Mouse (Mus musculus): ENCODE results near the gene Mep1a. TPM values are rescaled to one million over a fixed set of nuclear protein-coding genes. Genes with fewer than 3 reads are reported as not detected.
"Not testable (repeated sequence)": the region's sequence is repeated elsewhere in the genome, so short reads cannot be mapped to it uniquely, and the experiment has no call there.

Gene Mep1a
- not detected for polyA plus RNA-seq (2017; shearing (Covaris generic))

DNA sequence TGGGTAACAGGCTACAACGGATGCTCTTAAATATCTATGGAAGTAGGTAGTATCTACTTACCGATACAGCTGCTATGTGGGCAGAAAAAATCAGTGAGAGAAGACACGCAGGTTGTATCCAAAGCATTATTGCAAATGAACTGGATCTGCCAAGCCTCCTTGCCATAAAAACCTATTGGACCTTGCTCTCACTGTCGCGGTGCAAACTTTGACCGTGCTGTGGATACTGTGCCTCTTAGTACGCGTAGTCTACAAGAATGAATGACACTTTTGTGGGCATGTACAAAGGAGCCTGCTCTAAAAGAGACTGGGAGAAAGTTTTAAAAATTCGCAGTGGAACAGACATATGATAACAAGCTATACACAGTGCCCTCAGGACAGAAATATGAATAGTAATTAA, at the start of gene Mep1a:
TSS of gene Mep1a (minus strand) at position 221 of the 400 bp plus-strand sequence.
- ATAC-seq = no peak

DNA sequence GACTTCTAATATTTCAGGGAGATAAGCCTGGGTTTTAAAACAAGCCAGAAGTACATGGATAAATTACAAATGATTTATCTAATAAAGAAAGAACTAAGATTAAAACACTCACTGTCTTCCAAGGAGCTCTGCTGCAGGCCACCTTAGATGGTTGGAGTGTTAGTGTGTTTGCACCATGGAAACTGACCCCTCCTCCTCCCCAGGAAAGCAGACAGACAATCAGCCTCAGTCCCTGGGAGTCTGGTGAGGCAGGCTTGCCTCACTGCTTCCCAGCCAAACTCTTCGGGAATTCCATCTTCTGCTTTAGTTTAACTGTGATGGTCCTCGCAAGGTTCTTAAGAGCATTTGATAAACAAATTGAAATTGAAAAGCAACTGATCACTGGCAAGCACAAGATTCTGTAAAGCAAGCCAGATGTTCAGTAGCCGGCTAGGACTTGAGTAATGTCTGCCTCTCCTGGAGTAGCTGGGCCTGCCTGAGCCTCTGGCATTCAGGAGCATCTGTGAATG, 48.6 kb upstream of the Mep1a start:
- no peak for ATAC-seq

DNA sequence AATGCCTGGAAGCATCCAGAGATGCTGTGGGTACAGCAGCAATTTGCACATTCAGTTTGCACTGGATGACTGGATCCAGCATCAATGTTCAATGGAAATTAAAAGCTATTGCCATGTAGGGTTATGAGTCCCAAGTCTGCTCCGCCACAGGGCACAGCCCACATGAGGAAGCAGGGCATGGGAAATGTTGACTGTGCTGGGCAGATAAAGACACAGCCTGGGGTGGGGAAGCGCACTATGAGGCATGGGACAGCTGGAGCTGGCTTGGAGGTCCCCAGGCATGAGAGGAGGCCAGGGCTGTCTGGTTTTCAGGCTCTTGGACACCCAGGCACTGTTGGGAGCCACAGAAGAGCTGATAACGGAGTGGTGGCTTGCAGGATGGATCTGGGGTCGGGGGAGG, 41.4 kb upstream of the Mep1a start:
- no peak for ATAC-seq

DNA sequence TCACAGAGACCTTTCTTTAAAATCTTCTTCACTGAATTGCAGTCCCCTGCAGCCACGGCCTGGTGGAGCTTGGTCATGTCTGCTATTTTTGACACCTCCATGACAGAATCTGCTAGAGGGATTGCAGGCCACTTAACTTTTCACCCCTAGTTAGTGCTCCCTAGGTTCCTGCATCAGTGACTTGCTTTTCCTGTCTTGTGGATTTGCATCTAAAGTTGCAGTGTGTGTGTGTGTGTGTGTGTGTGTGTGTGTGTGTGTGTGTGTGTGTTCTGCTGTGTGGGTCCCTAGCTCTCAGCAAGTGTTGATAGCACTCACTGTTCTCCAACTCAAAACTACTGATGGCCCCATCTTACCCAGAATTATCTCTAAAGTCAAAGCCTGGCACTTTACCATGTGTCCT, 40.9 kb upstream of the Mep1a start, which contains the start of gene Ankrd66:
TSS of gene Ankrd66 (minus strand) at position 101 of the 400 bp plus-strand sequence.
- ATAC-seq = no peak

DNA sequence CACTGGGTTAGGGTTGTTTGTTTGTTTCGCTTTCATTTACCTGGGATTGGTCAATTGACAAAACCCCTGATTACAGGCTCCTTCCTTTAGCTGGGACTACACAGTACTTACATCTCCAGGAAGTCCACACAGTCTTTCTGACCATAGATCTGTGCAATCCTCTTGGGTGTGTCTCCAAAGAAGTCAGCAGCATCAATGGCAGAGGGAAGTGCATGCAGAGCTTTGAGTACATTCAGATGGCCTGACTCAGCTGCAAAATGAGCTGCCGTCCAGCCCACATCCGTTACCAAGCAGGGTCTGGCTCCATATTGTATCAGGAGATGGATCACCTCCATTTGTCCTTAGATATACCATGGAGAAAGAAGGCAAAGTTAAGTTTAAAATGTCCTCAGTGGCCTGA, 36.2 kb upstream of the Mep1a start:
- no peak for ATAC-seq

DNA sequence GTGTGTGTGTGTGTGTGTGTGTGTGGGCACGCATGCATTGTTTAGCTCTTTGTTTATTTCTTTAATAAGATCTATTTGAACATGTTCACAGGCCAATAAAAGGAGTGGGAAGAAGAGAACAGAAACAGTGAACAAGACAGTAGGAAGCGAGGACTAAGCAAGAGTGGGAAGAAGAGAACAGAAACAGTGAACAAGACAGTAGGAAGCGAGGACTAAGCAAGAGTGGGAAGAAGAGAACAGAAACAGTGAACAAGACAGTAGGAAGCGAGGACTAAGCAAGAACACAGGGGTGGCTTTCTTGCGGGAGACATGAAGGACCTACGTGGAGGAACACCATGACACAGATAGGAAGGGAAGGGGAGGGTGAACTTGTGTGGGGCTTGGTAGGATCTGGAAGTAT, 34.2 kb upstream of the Mep1a start:
- ATAC-seq = not testable (repeated sequence)

DNA sequence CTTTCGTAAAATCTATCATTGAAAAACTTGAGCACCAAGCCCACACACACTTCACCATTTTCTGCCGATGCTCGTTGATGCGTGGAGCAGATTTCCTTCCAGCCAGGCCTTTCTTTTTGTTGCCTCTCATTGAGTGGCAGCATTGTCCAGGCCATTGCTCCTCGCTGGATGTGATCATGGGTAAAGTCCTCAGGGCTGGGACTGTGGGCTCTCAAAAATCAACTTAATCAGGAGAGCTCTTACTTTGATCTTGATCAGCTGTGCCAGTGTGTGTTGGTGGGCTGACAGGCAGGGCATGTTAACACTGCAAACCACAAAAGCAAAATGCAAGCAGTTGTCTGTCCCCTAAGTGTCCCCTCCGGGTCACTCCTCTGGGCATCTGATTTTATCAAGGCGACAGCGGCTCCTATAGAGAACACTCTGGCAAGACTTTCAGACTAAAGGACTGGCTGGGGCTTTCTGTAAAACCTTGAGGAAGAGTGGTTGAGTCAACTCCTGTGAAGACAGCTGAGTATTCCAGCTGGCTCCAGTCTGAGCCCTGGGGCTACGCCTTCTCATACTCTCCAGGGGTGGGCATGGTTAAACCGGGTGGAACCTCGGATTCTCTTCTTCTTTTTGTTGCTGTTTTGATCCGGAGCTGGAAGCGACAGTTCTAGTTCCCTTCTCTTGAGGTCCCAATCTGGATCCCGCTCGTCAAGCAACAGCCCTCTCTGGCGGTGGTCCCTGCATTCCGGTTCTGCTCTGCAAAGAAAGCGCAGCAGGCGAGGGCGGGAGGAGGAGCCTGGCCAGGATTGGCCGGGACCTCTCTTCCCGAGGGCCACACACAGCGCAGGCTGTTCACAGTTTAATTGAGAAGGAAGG, 32.0 kb upstream of the Mep1a start:
- no peak for ATAC-seq

DNA sequence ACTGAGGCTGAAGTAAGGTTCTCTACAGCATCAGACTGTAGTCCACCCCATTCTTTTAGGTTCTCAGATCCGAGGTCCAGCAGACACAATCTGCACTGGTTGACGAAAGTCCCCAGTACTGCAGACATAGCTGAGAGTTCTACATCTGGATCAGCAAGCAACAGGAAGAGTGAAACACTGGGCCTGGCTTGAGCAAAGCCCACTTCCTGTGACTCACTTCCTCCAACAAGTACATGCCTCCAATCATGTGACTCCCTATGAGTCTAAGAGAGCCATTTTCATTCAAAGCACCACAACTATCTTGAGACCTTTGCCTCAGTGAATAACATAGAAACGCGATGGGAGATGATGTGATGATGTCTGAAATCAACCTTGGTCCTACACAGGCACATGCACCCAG, 28.6 kb upstream of the Mep1a start:
- ATAC-seq = no peak

DNA sequence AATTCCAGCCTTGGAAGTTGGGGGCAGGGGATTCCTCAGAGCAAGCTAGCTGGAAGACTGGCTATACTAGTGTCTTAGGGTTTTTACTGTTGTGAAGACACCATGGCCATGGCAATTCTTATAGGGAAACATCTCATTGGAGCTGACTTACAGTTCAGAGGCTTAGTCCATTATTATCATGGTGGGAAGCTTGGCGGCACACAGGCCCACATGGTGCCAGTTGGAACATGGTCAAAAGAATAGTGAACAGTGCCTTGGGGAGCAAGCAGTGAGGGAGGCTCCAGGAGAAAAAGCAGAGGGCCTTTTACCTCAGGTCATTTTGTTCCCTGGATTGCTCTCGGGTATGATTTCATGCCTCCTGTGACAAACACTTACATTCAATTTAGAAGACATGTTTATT, 27.9 kb upstream of the Mep1a start:
- ATAC-seq = no peak

DNA sequence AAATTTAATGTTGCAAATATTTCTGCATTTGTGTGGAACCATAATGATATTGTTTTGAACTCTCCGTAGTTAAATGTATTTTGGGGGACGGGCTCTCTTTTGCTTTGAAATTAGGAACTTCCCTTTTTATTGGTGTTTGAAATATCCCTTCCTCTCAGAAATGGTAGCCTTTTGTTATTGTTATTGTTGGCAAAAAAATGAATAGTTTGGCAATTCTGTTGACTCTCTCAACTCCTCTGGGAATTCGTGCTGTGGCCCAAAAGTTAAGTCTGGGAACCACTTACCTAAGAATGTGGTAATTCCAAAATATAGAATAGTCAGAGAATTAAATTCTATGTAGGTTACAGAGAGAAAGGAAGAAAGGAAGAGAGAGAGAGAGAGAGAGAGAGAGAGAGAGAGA, 17.6 kb upstream of the Mep1a start:
- ATAC-seq = no peak

DNA sequence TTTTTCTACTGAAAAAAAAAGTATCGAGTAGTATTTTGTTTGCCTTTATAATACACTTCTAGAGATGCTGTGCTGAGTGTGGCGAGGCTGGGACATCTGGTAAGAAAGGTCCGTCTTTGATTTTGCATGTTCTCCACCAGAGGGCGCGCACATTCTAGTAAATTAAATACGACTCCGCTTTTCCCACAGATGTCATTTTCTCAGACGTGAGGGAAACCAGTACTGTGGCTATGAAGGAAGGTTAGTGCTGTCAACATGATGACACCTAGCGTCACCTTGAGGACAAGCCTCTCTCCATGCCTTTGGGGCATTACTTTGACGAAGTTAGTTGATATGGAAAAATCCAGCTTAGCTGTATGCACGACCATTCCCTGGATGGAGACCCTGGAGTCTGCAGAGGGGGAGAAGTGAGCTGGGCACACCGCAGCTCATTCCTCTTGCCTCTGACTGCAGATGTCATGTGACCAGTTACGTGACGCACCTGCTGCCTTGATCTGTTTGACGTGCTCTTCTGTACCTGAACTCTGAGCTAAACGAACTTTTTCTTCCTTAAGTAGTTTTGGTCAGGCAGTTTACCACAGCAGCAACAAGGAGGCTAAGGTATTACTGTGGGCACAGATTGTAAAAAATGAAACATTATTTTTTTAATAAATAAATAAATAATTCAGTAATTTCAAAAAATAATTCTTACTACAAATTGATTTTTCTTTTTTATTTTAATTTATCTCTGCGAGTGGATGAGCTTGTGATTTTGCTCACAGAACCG, 16.2 kb upstream of the Mep1a start:
- no peak for ATAC-seq

DNA sequence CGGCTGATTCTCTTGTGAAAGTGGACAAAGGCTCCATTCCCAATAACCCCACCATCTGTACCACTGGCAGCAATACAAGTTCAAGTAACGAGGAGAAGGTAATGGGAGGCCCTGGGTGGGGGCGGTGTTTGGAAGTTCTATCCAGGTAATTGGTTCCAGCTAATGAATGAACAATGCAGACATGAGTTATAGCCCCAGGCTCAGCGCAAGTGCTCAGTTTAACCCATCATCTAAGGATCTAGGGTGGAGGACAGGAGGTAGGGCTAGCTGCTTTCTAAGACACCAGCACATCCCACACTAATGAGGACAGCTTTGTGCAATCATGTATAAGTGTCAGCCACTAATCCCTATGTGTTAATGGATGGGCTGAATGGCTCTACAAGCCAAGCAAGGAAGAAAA, 8.2 kb upstream of the Mep1a start:
- ATAC-seq = no peak

DNA sequence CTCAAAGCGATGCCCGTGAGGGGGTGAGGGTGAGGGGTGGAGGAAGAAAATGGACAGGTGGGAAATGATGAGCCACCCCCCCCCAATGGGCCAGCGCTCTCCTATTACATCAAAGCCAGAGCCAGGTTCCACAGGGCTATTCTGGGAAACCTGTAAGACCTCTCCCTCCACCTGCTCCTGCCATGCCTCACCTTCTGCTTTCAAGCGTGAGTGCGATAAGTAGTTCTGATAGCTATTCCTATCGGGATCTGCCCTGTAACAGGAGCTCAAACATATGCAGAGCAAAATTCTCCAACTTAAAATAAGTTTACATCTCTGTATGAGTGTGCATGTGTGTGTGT, 2.0 kb upstream of the Mep1a start:
- no peak for ATAC-seq

DNA sequence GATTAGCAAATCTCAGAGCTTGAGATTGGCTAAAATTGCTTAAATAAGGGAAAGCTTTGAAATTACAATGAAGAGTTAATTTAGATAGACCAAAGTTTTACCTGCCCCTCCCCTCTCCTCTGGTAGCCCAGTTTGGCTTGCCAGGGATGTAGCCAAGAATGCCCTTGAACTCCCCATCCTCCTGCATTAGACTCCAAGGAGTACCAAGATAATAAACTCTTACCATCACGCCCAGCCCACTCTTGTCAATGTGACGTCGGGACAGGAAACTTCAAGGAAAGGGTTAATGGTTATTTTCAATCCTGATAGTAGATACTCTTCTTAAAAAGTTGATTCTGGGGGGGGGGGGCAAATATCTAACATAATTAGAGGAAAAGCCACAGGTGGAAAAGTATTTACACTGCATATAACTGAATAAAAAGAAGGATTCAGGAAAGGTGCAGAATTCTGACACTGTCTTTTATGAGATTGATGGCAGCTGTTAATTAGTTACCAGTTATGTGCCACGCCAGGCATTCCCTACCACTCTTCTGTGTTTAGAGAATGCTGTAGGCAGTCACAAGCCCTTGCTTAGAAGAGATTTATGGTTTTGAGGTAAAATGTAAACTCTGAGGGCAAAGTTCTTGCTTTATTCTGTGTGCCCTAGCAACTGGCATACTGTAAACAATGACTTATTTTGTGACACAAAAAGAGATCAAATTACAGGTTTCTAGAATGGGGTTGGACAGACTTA, 1.4 kb upstream of the Mep1a start:
- ATAC-seq = no peak

DNA sequence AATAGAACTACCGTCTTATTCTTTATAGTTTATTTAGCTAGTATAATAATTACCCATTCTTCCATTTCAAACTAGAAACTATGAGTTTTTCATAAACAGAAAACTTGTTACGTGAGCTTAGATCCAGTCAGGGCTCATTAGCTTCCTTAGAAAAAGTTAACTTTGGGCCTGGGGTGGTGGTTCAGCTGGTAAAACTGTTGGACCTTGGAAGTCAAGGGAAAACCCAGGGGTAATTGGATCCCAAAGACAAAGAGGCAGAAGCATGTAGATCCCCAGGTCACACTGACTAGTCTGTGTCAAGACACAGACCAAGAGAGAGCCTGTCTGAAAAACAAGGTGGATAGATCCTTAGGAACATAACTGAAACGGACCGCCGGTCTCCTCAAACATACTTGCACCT, 981 bp downstream of the Mep1a start:
- ATAC-seq = no peak

DNA sequence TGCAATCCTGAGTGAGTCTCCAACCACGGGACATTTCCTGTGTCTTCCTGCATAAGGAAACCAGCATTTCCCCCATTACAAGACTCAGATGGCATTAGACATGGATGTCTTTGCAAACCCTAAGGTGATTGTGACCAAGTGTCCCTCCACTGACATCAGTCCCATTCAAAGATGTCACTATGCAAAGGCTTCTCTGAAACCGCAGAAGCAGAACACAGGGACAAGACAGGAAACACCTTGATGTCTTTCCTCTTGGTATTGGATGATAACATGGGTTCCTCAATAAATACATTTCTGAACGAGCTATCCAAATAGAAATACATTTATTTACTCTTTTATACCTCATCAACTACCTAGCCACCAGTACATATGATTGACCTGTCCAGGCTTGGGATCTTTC, 1.4 kb downstream of the Mep1a start:
- ATAC-seq = no peak

DNA sequence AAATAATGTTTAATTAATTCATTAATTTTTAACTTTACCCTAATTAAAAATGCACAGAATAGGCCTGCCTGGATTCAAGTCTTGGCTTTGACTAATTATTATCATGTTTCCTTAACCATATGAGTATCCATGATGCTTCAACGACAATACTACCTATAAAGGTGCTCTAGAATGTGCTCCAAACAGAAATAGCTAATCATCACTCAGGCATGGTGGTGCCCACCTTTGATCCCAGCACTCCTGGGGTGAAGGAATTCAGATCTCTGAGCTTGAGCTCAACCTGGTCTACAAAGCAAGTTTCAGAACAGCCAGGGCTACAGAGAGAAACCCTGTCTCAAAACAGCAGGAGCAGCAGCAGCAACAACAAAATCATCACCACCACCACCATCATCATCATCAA, 2.1 kb downstream of the Mep1a start:
- ATAC-seq = no peak

DNA sequence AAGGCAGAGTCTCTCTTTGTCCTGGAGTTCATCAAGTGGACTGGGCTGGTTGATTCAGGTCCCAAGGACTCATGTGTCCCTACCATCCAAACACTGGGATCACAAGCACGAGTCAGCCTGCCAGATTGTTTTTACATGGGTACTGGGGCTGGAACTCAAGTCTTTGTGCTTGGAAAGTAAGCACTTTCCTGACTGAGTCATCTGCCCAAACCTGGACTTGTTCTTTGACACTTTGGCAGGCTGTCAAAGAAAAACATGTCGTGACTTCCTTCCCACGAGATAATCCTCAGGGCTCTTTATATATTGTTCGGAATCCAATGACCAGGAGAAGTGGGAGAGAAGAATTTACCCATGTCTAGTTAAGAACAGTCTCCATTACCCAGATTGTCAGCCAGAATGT, 5.1 kb downstream of the Mep1a start:
- no peak for ATAC-seq

DNA sequence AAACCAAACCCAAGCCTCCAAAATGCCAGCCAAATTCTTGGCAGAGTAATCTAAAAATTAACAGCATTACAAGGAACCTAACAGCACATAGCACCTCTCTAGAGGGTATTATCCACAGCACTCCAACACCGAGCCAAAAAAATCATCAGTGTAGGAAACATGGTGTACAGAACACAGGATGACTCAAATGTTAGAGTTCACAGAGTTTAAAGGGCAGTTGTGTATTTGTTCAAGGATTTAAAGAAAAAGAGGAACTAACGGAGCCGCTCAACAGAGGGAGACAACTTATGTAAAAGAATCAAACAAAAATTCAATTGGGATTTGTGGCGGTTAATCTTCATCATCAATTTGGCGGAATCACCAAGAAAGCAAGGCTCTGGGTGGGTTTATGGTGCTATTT, 7.1 kb downstream of the Mep1a start:
- no peak for ATAC-seq

DNA sequence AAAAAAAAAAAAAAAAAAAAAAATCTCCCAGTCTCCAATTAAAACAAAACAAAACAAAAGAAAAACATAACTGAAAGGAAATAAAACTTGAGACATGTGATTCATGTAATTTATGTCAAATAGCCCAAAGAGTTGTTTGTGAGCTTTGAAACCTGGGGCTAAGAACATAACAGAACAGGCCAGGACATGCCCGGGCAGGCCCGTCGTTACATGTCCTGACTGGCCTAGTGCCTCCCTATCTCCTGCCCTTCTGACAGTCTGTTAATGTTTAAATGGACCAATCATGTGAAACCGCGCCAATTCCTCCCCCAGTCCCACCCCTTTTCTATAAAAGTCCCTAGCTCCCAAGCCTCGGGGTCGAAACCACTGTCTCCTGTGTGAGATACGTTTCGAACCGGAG, 12.2 kb downstream of the Mep1a start:
- not testable (repeated sequence) for ATAC-seq

DNA sequence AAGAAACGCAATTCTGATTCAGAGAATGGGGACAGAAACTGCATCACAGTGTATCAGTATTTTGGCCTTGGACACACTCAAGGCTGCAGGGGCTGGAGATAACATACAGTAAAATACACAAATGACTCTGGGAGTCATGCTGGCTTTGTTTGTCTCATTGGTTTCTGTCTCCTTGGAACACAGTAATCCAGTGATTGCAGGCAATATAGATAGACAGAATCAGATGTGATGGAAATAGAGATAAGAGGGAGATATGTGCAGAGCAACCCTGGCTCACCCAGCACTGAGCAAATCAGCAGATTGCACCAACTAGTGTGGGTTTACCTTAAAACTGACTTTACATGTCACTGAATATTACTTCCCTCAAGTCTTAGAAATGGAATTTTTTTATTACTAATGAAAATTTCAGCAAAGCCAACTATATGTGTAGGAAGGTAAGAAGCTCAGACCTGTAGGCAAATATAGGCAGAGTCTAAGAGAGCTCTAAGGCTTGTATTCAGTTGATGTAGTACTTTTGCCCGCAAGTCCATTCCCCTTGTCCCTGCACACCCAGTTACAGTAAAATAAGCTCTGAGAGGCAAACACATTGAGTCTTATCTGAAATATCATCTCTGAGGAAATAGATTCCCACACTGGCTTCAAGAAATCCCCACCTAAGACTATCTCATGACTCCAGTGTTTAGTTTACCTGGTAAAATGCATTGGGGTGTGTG, 14.0 kb downstream of the Mep1a start:
- no peak for ATAC-seq

DNA sequence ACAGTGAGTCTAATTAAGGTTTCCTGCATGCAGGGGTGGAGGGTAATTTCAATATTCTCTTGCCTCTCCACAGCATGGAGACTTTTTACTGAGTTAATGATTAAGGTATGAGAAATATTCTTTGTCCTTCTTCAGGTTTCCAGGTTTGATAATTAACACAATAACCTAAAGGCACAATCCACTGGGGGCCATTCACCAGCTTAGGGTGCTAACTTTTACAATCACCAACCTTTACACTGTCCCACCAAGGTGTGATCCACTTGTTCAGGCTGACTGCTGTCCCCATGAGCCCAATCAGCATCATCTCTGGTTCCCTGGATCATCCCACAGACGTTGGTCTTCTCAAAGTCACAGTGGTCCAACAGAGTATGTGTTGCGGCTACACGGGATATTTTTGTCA, 16.6 kb downstream of the Mep1a start:
- ATAC-seq = no peak

DNA sequence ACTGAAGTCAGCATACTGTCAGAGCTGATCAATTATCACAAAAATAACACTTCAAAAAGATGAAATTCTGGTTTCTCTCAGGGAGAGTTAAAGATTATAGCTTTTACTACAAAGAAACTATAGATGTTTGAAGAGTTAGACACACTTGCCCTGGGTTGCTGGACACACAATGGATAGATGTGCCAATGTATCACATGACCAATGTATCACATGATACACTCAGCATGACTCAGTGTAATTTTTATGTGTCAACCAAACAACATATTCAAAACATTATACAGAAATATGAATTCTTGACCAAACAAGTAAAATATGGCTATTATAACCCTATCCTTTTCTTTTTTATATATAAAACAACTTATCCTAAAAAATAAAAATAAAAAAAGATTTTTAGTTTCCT, 25.0 kb downstream of the Mep1a start:
- ATAC-seq = no peak
